Mouse (Mus musculus) B cell, adult 62 days (primary cell): ENCODE data around the gene Upp1. TPM values are rescaled to one million over a fixed set of nuclear protein-coding genes. Genes with fewer than 3 reads are reported as not detected.

Source experiments
- total RNA-seq: library from RNA; stranded (reverse); gene quantifications from 4 replicates; pipeline ENCODE4 v1.2.4, GENCODE M21; 2023

Gene Upp1
- total RNA-seq, result not detected in 4 replicates

DNA sequence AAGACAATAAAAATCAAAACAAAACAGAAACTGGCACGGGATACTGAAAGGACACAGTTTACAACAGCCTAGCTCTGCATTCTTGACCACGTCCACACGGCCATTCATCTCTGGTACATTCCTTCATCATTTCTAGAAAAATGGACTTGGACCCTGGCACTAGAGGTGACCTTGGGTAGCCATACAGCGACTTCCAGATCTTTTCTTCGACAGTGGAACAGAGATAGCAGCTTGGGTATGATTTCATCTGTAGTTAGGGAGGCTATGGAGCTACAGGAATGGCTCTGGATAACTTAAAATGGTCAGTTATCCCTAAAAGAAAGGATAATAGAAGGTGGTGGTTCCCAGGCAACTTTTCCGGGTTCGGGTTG lies at the start of gene Upp1:
Gene Upp1 (plus strand): TSS at position 54 of the 371 bp plus-strand sequence.

Other genes with a start within 250 kb of the Upp1 start
- gene Pkd1l1, start 144.8 kb upstream of the Upp1 start, total RNA-seq, result 0.09 to 0.31 TPM (median 0.14 TPM) in 3 of 4 replicates, not detected in the other
- gene Hus1, start 106.9 kb upstream of the Upp1 start, total RNA-seq, result 16.3 to 17.2 TPM (median 16.8 TPM) in 4 replicates
- not detected in 4 replicates for gene Gm11992, start 69.5 kb upstream of the Upp1 start, total RNA-seq
- not detected in 4 replicates for gene Sun3, start 69.1 kb upstream of the Upp1 start, total RNA-seq
- gene Abca13, start 73.8 kb downstream of the Upp1 start, total RNA-seq, result not detected in 4 replicates